In the genomic region with DNA sequence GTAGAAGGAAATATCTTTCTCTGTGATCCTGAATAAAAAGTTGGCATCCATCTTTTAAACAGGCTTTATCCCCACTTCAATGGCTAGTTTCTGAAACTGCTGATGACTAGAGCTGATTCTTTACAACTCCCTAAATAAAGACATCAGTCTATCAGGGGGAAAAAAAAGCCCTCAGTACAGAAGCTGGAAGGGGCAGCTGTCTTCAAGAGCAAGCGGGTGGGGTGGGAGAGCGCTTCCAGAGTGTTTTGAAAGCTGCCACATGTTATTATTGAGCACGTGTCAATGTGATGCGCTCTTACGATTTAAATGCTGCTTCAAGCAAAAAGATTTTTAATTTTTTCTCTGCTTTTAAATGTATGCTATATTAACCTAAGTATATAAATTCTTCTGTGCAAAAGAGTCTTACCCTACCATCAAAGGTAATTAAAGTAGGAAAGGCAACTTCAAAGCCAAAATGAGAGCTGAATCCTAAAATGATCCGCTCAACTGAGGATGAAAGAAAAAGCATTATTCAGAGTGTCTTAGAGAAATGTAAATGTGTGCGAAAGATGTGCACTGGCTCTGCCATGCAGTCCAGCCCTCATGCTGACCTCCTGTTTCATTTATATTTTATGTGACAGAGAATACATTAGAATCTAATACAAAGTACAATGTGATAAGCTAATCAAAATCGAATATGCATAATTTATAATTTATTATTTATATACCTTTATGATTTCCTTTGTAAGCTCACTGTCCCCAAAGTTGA, we compare ENCODE assay signal across 19 mouse cellular contexts.
DNase-seq lines count a peak whose midpoint lies in the region; ATAC-seq and TF ChIP-seq lines count a peak whose summit lies in the region.
"Had no signal": no experiment of that assay in that cellular context is flagged by ENCODE, and none has a peak within 500 bp of the region (broad histone marks: within the 10 kb centered on the region; RNA-seq: fewer than 3 reads in every experiment).

No protein-coding gene starts in this region.

- no peaks in the 10 kb centered on the region for H3K36me3 ChIP-seq in forebrain, embryonic 14.5 days (ENCODE audit: control insufficient read depth, insufficient read depth, low read length)
- no peaks in the 10 kb centered on the region for H3K36me3 ChIP-seq in midbrain, embryonic 15.5 days (replicated peaks)
- H3K36me3 ChIP-seq: lung, embryonic 15.5 days had no signal

- no peak for DNase-seq in frontal cortex, adult 2 months (ENCODE audit: extremely low spot score in 1 of 2, low spot score in 1 of 2)
- peak; percentile 81 for DNase-seq in brain, embryonic 14.5 days (ENCODE audit: low read depth)
- DNase-seq in forebrain, embryonic 14.5 days (ENCODE audit: low spot score) = peak; percentile 70
- no peak for DNase-seq in left cerebral cortex, adult 9 months (ENCODE audit: low spot score in 2 of 2)
- DNase-seq in thymus, postnatal 25 days = no peak
- DNase-seq: adrenal gland, postnatal 36 days; B cell, adult 2 months; cerebellum, adult 8-10 months; heart, adult 18-20 months; heart, postnatal 36 days; kidney, adult 18-20 months; lung, postnatal 4 days; right cerebral cortex, postnatal 14 days; spleen, adult 18-20 months had no signal

- H3K4me1 ChIP-seq in forebrain, embryonic 14.5 days (ENCODE audit: control insufficient read depth, insufficient read depth, low read length) = no peaks in the 10 kb centered on the region
- H3K4me1 ChIP-seq in midbrain, embryonic 15.5 days = peaks cover 7% of the 10 kb centered on the region; the same call in 1 of the 2 replicates
- H3K4me1 ChIP-seq: lung, embryonic 15.5 days had no signal

- H3K27ac ChIP-seq in forebrain, embryonic 14.5 days (ENCODE audit: low read depth, low read length) = no peak overlapping the region
- no peak overlapping the region for H3K27ac ChIP-seq in midbrain, embryonic 15.5 days
- H3K27ac ChIP-seq: kidney, postnatal 0 days; lung, embryonic 15.5 days had no signal

- ATAC-seq in frontal cortex, adult (ENCODE audit: low TSS enrichment) = 0 out of 2 replicates have a peak, but pooled peaks have one; percentile 38
- ATAC-seq in forebrain, embryonic 14.5 days = peak; percentile 90
- peak; percentile 75; the same call in 1 of the 2 replicates for ATAC-seq in midbrain, embryonic 15.5 days (replicated peaks)

- TF ChIP-seq POLR2A in brain, embryonic 14.5 days (IDR thresholded peaks at IDR 0.05; ENCODE audit: borderline replicate concordance, extremely low read depth, insufficient read depth, insufficient read length, poor library complexity, severe bottlenecking) = no peak

- WGBS in forebrain, embryonic 14.5 days = 51% methylated on average over 8 of the region's 8 CpGs
- WGBS in midbrain, embryonic 15.5 days = 24% methylated on average over 8 of the region's 8 CpGs

- no peaks in the 10 kb centered on the region for H3K27me3 ChIP-seq in forebrain, embryonic 14.5 days (replicated peaks; ENCODE audit: control insufficient read depth, insufficient read depth, low read length)
- H3K27me3 ChIP-seq in midbrain, embryonic 15.5 days (replicated peaks) = peaks cover 9% of the 10 kb centered on the region; the same call in 1 of the 2 replicates
- H3K27me3 ChIP-seq: lung, embryonic 15.5 days had no signal

- TF ChIP-seq CTCF in brain, embryonic 14.5 days (IDR thresholded peaks at IDR 0.05; ENCODE audit: borderline replicate concordance, extremely low read depth, insufficient read depth, insufficient read length) = no peak

- H3K9me3 ChIP-seq in forebrain, embryonic 14.5 days (replicated peaks; ENCODE audit: control insufficient read depth, low read length) = no peaks in the 10 kb centered on the region
- no peaks in the 10 kb centered on the region for H3K9me3 ChIP-seq in midbrain, embryonic 15.5 days
- H3K9me3 ChIP-seq: lung, embryonic 15.5 days had no signal

- H3K4me3 ChIP-seq in forebrain, embryonic 14.5 days (ENCODE audit: low read depth, low read length) = no peak overlapping the region
- H3K4me3 ChIP-seq in midbrain, embryonic 15.5 days = no peak overlapping the region
- H3K4me3 ChIP-seq: lung, embryonic 15.5 days had no signal

- no peak overlapping the region for H3K9ac ChIP-seq in forebrain, embryonic 14.5 days (ENCODE audit: low read length)
- H3K9ac ChIP-seq in midbrain, embryonic 15.5 days = no peak overlapping the region
- H3K9ac ChIP-seq: lung, embryonic 15.5 days had no signal

- H3K4me2 ChIP-seq in forebrain, embryonic 14.5 days (ENCODE audit: low read length) = no peak overlapping the region
- H3K4me2 ChIP-seq in midbrain, embryonic 15.5 days = no peak overlapping the region
- H3K4me2 ChIP-seq: liver, embryonic 11.5 days; lung, embryonic 15.5 days had no signal

Comparison
In these comparisons a context has a peak if more than half of its experiments do, and no peak if none do; other contexts are left out.
1. ATAC-seq: peak in every context shown above with its lines; median percentile 90 in forebrain, embryonic 14.5 days; 75 in midbrain, embryonic 15.5 days; 38 in frontal cortex, adult.
2. DNase-seq: peak in brain, embryonic 14.5 days (single experiment) and forebrain, embryonic 14.5 days (single experiment); none in frontal cortex, adult 2 months (0 of 2), left cerebral cortex, adult 9 months (0 of 2) and thymus, postnatal 25 days (single experiment).